Mouse (Mus musculus) stomach, embryonic 16.5 days (tissue): ENCODE measurements at regions not wholly inside any gene's neighbourhood (a gene's known extent, or its start where the extent isn't known, plus 50 kb on each side); places are given as distances from the start of the nearest gene placed in this dataset.

ENCODE experiments used
- ATAC-seq: fragments of 200-750 bp; cut with Nextera tagmentation; 2 replicates; pipeline ENCODE4 v1.8.0; 2017; ENCODE audit warnings: moderate number of reproducible peaks, moderate TSS enrichment; ENCODE audit not compliant: insufficient read depth, low FRiP score
- H3K27ac ChIP-seq: fragments of 300-500 bp; sonication (generic); 2 replicates; pipeline ENCODE4 v1.5.1; 2014; ENCODE audit warnings: low read length
- H3K27me3 ChIP-seq: fragments of 300-500 bp; sonication (generic); 2 replicates; pipeline ENCODE4 v1.6.1; 2014; ENCODE audit warnings: low read length, control low read depth, mixed read lengths; ENCODE audit not compliant: control insufficient read depth, insufficient read depth
- H3K36me3 ChIP-seq: fragments of 300-500 bp; sonication (generic); 2 replicates; pipeline ENCODE4 v1.6.1; 2014; ENCODE audit warnings: low read length; ENCODE audit not compliant: control insufficient read depth, insufficient read depth
- H3K4me1 ChIP-seq: fragments of 300-500 bp; sonication (generic); 2 replicates; pipeline ENCODE4 v1.6.1; 2014; ENCODE audit warnings: low read length, control low read depth, mixed read lengths; ENCODE audit not compliant: control insufficient read depth, insufficient read depth
- H3K4me2 ChIP-seq: fragments of 300-500 bp; sonication (generic); 2 replicates; pipeline ENCODE4 v1.6.1; 2014; ENCODE audit warnings: low read depth, low read length, mixed read lengths
- H3K4me3 ChIP-seq: fragments of 300-500 bp; sonication (generic); replicated peaks from 2 replicates; pipeline ENCODE4 v1.5.1; 2014; ENCODE audit warnings: mild to moderate bottlenecking, low read length
- H3K9ac ChIP-seq: fragments of 300-500 bp; sonication (generic); 2 replicates; pipeline ENCODE4 v1.6.1; 2014; ENCODE audit warnings: low read length
- H3K9me3 ChIP-seq: fragments of 300-500 bp; sonication (generic); replicated peaks from 2 replicates; pipeline ENCODE4 v1.6.1; 2016; ENCODE audit warnings: low read length, control low read depth; ENCODE audit not compliant: control insufficient read depth
- WGBS: fragments of 180-500 bp; shearing (Covaris S2); extraction: QIAGEN DNeasy Blood & Tissue Kit; methylation state at CpG from one replicate; pipeline ENCODE4 v1.1.7; 2014; 5-methylcytosine and 5-hydroxymethylcytosine counted together

GRCm38 (mm10) chr1:194332639-194333038, 285.4 kb upstream of the Plxna2 start:
- no peak for ATAC-seq
- Histone ChIP-seq H3K4me1 (peaks cover 5% of the 10 kb centered on the region; the same call in 1 of the 2 replicates), H3K36me3 (no peaks in the 10 kb centered on the region), H3K4me3 (no peak overlapping the region), H3K27me3 (no peaks in the 10 kb centered on the region), H3K9me3 (no peaks in the 10 kb centered on the region), H3K4me2 (no peak overlapping the region), H3K9ac (no peak overlapping the region), H3K27ac (no peak overlapping the region)

GRCm38 (mm10) chr1:194330471-194330870, 287.5 kb upstream of the Plxna2 start:
- Histone ChIP-seq H3K36me3 (no peaks in the 10 kb centered on the region), H3K4me1 (no peaks in the 10 kb centered on the region; the same call in 1 of the 2 replicates), H3K9ac (no peak overlapping the region), H3K9me3 (peaks cover 1% of the 10 kb centered on the region; the same call in 1 of the 2 replicates), H3K4me2 (no peak overlapping the region), H3K27ac (no peak overlapping the region), H3K27me3 (no peaks in the 10 kb centered on the region), H3K4me3 (no peak overlapping the region)
- ATAC-seq, result no peak
- WGBS, result 86% methylated on average over 1 of the region's 1 CpGs

DNA sequence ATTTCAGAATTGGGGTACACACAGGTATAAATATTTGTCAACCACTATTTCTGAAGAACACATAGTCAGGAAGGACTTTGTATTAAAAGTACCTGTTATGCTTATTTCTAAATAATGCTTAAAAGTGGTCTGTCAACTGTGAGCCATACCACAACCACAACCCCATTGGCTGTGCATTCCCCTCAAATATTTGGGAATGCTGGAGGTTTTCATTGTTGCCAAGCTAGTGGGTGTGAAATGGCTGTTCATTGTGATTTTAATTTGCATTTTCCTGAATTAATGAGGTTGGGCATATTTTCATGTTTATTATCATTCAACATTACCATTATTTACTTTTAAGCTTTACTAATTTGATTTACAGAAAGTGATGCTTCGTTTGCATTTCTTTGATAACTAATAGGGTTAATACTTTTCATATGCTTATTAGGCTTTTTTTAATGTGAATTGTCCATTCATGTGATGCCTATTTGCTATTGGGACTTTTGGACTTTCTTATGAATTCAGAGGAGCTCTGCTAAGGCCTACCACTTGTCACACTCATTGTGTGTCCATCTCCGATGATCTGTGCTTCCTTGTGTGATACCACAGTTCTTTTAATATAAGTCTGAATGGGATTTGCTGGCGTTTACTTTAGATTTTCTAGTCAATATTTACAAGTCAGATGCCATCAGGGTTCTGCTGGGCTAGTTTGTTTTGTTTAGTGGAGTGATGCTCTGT, 297.5 kb upstream of the Plxna2 start:
- no peak for ATAC-seq
- peaks cover 5% of the 10 kb centered on the region; the same call in 1 of the 2 replicates for H3K9me3 ChIP-seq
- H3K9ac ChIP-seq, result no peak overlapping the region
- H3K4me3 ChIP-seq, result no peak overlapping the region
- H3K36me3 ChIP-seq, result no peaks in the 10 kb centered on the region
- no peak overlapping the region for H3K27ac ChIP-seq
- 58% methylated on average over 3 of the region's 3 CpGs for WGBS
- no peak overlapping the region for H3K4me2 ChIP-seq
- H3K4me1 ChIP-seq, result no peaks in the 10 kb centered on the region
- H3K27me3 ChIP-seq, result no peaks in the 10 kb centered on the region

DNA sequence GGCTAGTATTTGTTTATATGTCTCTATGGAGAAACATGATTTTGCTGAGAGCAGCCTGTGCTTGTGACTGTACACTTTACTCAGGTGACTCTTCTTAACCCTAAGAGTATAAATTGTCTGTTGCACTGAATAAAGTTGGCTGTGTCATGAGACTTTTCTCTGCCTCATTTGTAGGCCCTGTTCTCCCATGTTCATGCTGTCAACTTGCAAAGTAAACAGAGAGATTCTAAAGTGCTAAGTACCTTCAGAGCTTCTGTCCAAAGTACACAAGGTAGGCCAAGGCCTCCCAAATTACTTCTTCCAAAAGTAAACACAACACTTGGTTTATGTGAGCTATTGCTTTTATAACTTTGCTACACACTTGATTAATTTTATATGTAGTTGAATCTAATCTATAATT, 299.7 kb upstream of the Plxna2 start:
- no peaks in the 10 kb centered on the region for H3K27me3 ChIP-seq
- no peak overlapping the region for H3K27ac ChIP-seq
- ATAC-seq, result no peak
- H3K4me1 ChIP-seq, result no peaks in the 10 kb centered on the region
- H3K9ac ChIP-seq, result no peak overlapping the region
- 0 out of 2 replicates have a peak, but pooled peaks cover 4% of the 10 kb centered on the region for H3K9me3 ChIP-seq
- no peaks in the 10 kb centered on the region for H3K36me3 ChIP-seq
- H3K4me2 ChIP-seq, result no peak overlapping the region
- H3K4me3 ChIP-seq, result no peak overlapping the region

DNA sequence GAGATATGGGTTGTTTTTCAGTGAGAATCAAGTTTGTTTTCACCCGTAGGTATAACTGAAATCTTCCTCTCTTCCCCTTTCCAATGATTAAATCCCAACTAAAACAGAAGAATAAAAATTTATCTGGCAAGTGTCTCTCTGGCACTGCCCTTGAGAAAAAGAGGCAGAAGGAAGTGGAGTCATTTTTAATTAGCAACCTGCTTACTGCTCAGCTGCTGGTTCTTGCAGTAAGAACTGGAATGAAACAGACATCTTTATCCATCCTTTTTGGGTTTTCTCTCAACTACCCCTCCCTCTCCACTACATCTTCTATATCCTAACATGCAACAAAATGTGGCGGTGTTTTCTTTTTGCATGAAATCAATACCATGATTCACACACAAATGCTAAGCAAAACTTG, 302.4 kb upstream of the Plxna2 start:
- no peaks in the 10 kb centered on the region for H3K36me3 ChIP-seq
- H3K4me1 ChIP-seq, result no peaks in the 10 kb centered on the region
- H3K9me3 ChIP-seq, result 0 out of 2 replicates have a peak, but pooled peaks cover 4% of the 10 kb centered on the region
- ATAC-seq, result no peak
- no peak overlapping the region for H3K4me3 ChIP-seq
- no peaks in the 10 kb centered on the region for H3K27me3 ChIP-seq
- H3K9ac ChIP-seq, result no peak overlapping the region
- 80% methylated on average over 2 of the region's 2 CpGs for WGBS
- no peak overlapping the region for H3K4me2 ChIP-seq
- no peak overlapping the region for H3K27ac ChIP-seq

DNA sequence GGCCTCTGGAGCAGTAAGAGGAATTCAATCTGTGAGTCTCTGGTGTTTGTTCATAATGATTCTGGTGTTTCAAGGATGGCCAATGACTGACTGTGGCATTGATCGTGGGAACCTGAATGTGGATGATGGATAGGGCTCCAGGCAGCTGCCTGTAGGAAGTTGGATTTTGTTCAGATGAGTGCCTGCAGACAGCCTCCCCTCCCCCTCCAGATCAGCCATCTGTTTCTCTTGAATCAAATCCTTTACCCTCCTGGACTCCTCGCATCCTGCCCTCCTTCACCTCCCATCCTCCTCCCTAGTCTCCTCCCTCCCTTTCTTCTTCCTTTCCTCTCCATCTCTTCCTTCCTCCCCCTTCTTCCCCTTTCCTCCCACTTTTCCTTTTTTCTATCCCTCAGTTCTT, 307.6 kb upstream of the Plxna2 start:
- H3K4me1 ChIP-seq, result no peaks in the 10 kb centered on the region
- no peak for ATAC-seq
- 25% methylated on average over 2 of the region's 2 CpGs for WGBS

DNA sequence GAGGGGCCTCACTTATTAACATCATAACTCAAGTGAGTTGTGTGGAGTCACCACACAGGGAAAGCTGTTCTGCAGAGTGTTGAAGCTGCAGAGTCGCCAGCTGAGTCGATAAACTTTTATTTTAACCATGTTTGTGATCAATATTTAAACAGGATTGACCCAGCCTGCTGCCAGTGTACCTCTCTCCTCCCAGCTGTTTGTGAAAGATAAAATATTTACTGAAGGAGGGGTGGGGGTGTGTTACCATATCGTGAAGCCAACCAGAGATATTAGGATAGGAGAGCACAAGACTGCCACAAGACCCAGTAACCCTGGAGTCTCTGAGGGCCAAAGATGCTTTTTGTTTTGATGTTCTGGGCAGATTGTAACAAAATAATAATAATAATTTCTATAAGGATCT, 309.4 kb upstream of the Plxna2 start:
- no peak overlapping the region for H3K9ac ChIP-seq
- no peak overlapping the region for H3K27ac ChIP-seq
- H3K4me1 ChIP-seq, result no peaks in the 10 kb centered on the region
- no peaks in the 10 kb centered on the region for H3K9me3 ChIP-seq
- H3K36me3 ChIP-seq, result no peaks in the 10 kb centered on the region
- no peak overlapping the region for H3K4me2 ChIP-seq
- WGBS, result 44% methylated on average over 3 of the region's 3 CpGs
- no peaks in the 10 kb centered on the region for H3K27me3 ChIP-seq
- H3K4me3 ChIP-seq, result no peak overlapping the region
- peak; percentile 40; the same call in 1 of the 2 replicates for ATAC-seq

More for the DNA sequence above, 307.6 kb upstream of the Plxna2 start:
- Histone ChIP-seq H3K27me3 (no peaks in the 10 kb centered on the region), H3K4me3 (no peak overlapping the region), H3K4me2 (no peak overlapping the region), H3K9ac (no peak overlapping the region), H3K36me3 (no peaks in the 10 kb centered on the region), H3K27ac (no peak overlapping the region), H3K9me3 (no peaks in the 10 kb centered on the region)

DNA sequence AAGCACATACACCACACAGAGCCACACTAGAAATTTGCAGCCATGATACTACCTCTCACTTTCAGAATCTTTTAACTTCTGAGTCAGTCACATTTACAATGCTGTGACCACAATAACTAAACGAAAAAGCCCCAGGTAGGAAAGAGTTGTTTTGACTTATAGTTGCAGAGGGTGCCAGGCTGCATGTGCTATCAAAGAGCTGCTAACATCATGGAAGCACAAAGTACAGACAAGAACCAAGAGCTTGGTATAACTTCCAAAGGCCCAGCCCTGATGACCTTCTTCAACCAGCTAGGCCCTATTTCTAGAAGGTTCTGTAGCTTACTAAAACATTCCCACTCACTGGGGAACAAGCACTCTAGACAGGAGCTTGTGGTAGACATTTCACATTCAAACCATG, 314.1 kb upstream of the Plxna2 start:
- Histone ChIP-seq H3K4me1 (no peaks in the 10 kb centered on the region), H3K4me2 (no peak overlapping the region), H3K9me3 (no peaks in the 10 kb centered on the region), H3K4me3 (no peak overlapping the region), H3K36me3 (no peaks in the 10 kb centered on the region), H3K27ac (no peak overlapping the region), H3K9ac (no peak overlapping the region), H3K27me3 (no peaks in the 10 kb centered on the region)
- WGBS, result 68% methylated on average over 1 of the region's 1 CpGs
- no peak for ATAC-seq

DNA sequence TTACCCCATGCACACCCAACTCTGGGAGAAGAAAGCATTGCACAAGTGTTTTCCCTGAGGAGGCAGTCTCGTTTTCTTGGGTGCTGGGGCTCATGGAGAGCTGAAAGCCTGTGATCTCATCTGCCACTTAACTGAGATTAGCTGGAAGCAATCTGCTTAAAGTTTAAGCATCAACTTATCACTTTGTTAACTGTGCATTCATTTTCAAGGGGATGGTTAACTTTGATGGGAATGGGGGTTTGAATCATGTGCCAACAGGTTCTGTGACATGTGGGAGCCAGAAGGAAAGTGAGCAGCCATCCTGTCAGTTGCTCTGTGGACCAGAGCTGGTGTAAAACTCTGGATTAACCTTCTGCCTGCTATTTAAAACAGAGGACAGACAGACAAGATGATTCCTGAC, 315.2 kb upstream of the Plxna2 start:
- no peaks in the 10 kb centered on the region for H3K9me3 ChIP-seq
- H3K9ac ChIP-seq, result no peak overlapping the region
- no peaks in the 10 kb centered on the region for H3K36me3 ChIP-seq
- H3K4me1 ChIP-seq, result no peaks in the 10 kb centered on the region
- no peaks in the 10 kb centered on the region for H3K27me3 ChIP-seq
- no peak overlapping the region for H3K27ac ChIP-seq
- WGBS, result 29% methylated on average over 1 of the region's 1 CpGs
- H3K4me3 ChIP-seq, result no peak overlapping the region
- no peak overlapping the region for H3K4me2 ChIP-seq
- ATAC-seq, result no peak
